Mouse (Mus musculus) limb, embryonic 14.5 days (tissue): ENCODE results near the gene Fam20a. TPM values are rescaled to one million over a fixed set of nuclear protein-coding genes. Genes with fewer than 3 reads are reported as not detected.

Source experiments
- ATAC-seq: fragments of 200-750 bp; cut with Nextera tagmentation; 2 replicates; pipeline ENCODE4 v1.8.0; 2017; ENCODE audit warnings: low read depth, moderate number of reproducible peaks, moderate TSS enrichment; ENCODE audit not compliant: low FRiP score
- DNase-seq: peaks from one replicate; pipeline ENCODE4 v3.0.0-alpha.2; 2015; ENCODE audit warnings: low spot score
- H3K27ac ChIP-seq: fragments of 300-500 bp; sonication (generic); replicated peaks from 2 replicates; pipeline ENCODE4 v1.5.1; 2014; ENCODE audit warnings: low read depth, mild to moderate bottlenecking, low read length, moderate library complexity, mixed read lengths
- H3K27me3 ChIP-seq: fragments of 300-500 bp; sonication (generic); 2 replicates; pipeline ENCODE4 v1.6.1; 2014; ENCODE audit warnings: low read length, mixed read lengths; ENCODE audit not compliant: control insufficient read depth, insufficient read depth
- H3K36me3 ChIP-seq: fragments of 300-500 bp; sonication (generic); 2 replicates; pipeline ENCODE4 v1.6.1; 2014; ENCODE audit warnings: mild to moderate bottlenecking, low read length, moderate library complexity, mixed read lengths; ENCODE audit not compliant: control insufficient read depth, insufficient read depth
- H3K4me1 ChIP-seq: fragments of 300-500 bp; sonication (generic); 2 replicates; pipeline ENCODE4 v1.6.1; 2014; ENCODE audit warnings: antibody characterized with exemption, low read length, mixed read lengths; ENCODE audit not compliant: control insufficient read depth, insufficient read depth
- H3K4me2 ChIP-seq: fragments of 300-500 bp; sonication (generic); replicated peaks from 2 replicates; pipeline ENCODE4 v1.6.1; 2014; ENCODE audit warnings: low read depth, mild to moderate bottlenecking, low read length, moderate library complexity; ENCODE audit not compliant: severe bottlenecking
- H3K4me3 ChIP-seq: fragments of 300-500 bp; sonication (generic); replicated peaks from 2 replicates; pipeline ENCODE4 v1.5.1; 2014; ENCODE audit warnings: low read length
- H3K9ac ChIP-seq: fragments of 300-500 bp; sonication (generic); 2 replicates; pipeline ENCODE4 v1.6.1; 2014; ENCODE audit warnings: mild to moderate bottlenecking, low read depth, low read length, moderate library complexity; ENCODE audit not compliant: severe bottlenecking
- H3K9me3 ChIP-seq: fragments of 300-500 bp; sonication (generic); 2 replicates; pipeline ENCODE4 v1.6.1; 2016; ENCODE audit warnings: low read length; ENCODE audit not compliant: control insufficient read depth
- POLR2A ChIP-seq: fragments of 200-500 bp; IDR thresholded peaks from 2 replicates; pipeline ENCODE4 v1.8.0; 2012; ENCODE audit warnings: inconsistent platforms, mild to moderate bottlenecking, moderate library complexity, borderline replicate concordance; ENCODE audit not compliant: insufficient read depth, insufficient read length; ENCODE audit errors: extremely low read depth
- WGBS: fragments of 180-500 bp; shearing (Covaris S2); extraction: QIAGEN DNeasy Blood & Tissue Kit; methylation state at CpG from one replicate; pipeline ENCODE4 v1.1.7; 2014; 5-methylcytosine and 5-hydroxymethylcytosine counted together
- polyA plus RNA-seq, 2 experiments: library from polyadenylated mRNA; depleted of rRNA in 1 of 2; stranded (reverse) in 1 of 2; unstranded in 1 of 2; fragments of >200 nt; fragmentation: Nextera tagmentation in 1 of 2; extraction: Ambion mirVana in 1 of 2; gene quantifications; 2 replicates each; pipeline versions ENCODE4 v1.2.1 to v1.2.3; 2012 to 2014

Gene Fam20a
- polyA plus RNA-seq, 2 experiments = 6.9 to 9.4 TPM

GRCm38 (mm10) chr11:109628099-109628498 lies 94.0 kb downstream of the Fam20a start:
- Histone ChIP-seq H3K9me3 (no peaks in the 10 kb centered on the region), H3K27me3 (no peaks in the 10 kb centered on the region), H3K4me3 (no peak overlapping the region), H3K9ac (no peak overlapping the region), H3K36me3 (no peaks in the 10 kb centered on the region), H3K4me2 (no peak overlapping the region), H3K27ac (no peak overlapping the region), H3K4me1 (0 out of 2 replicates have a peak, but pooled peaks cover 2% of the 10 kb centered on the region)
- ATAC-seq (no peak), DNase-seq (no peak)
- 94% methylated on average over 3 of the region's 3 CpGs for WGBS
- TF ChIP-seq POLR2A = no peak

GRCm38 (mm10) chr11:109627648-109628047 lies 94.4 kb downstream of the Fam20a start:
- no peak for DNase-seq
- no peaks in the 10 kb centered on the region for H3K9me3 ChIP-seq
- H3K27me3 ChIP-seq = no peaks in the 10 kb centered on the region
- no peak overlapping the region for H3K4me3 ChIP-seq
- H3K9ac ChIP-seq = no peak overlapping the region
- ATAC-seq = no peak
- H3K27ac ChIP-seq = no peak overlapping the region
- no peak for TF ChIP-seq POLR2A
- H3K4me1 ChIP-seq = peaks cover 5% of the 10 kb centered on the region; the same call in 1 of the 2 replicates
- 91% methylated on average over 4 of the region's 4 CpGs for WGBS
- H3K36me3 ChIP-seq = no peaks in the 10 kb centered on the region
- no peak overlapping the region for H3K4me2 ChIP-seq

GRCm38 (mm10) chr11:109623238-109623637 lies 98.8 kb downstream of the Fam20a start:
- Histone ChIP-seq H3K4me2 (no peak overlapping the region), H3K27me3 (no peaks in the 10 kb centered on the region), H3K9me3 (no peaks in the 10 kb centered on the region), H3K4me3 (no peak overlapping the region), H3K27ac (no peak overlapping the region), H3K9ac (no peak overlapping the region), H3K4me1 (peaks cover 10% of the 10 kb centered on the region; the same call in 1 of the 2 replicates), H3K36me3 (no peaks in the 10 kb centered on the region)
- DNase-seq (no peak), ATAC-seq (no peak)
- WGBS = 81% methylated on average over 7 of the region's 7 CpGs
- no peak for TF ChIP-seq POLR2A

GRCm38 (mm10) chr11:109622518-109623037 lies 99.5 kb downstream of the Fam20a start:
- Histone ChIP-seq H3K4me2 (peak overlapping the region; percentile 38), H3K27me3 (no peaks in the 10 kb centered on the region), H3K36me3 (no peaks in the 10 kb centered on the region), H3K27ac (no peak overlapping the region), H3K9me3 (no peaks in the 10 kb centered on the region), H3K4me3 (0 out of 2 replicates have a peak overlapping the region, but pooled peaks have one; percentile 5), H3K9ac (0 out of 2 replicates have a peak overlapping the region, but pooled peaks have one; percentile 28), H3K4me1 (peaks cover 10% of the 10 kb centered on the region; the same call in 1 of the 2 replicates)
- peak; percentile 51; the same call in 1 of the 2 replicates for ATAC-seq
- WGBS = 10% methylated on average over 15 of the region's 15 CpGs
- no peak for TF ChIP-seq POLR2A
- no peak for DNase-seq

- DNase-seq = peak; percentile 82
- no peaks in the 10 kb centered on the region for H3K36me3 ChIP-seq
- 16% methylated on average over 2 of the region's 2 CpGs for WGBS
Observed at GRCm38 (mm10) chr11:109621183-109621582, 100.9 kb downstream of the Fam20a start.

More at GRCm38 (mm10) chr11:109621183-109621582, 100.9 kb downstream of the Fam20a start:
- H3K27ac ChIP-seq = no peak overlapping the region
- no peak overlapping the region for H3K4me2 ChIP-seq
- no peak overlapping the region for H3K4me3 ChIP-seq
- TF ChIP-seq POLR2A = no peak
- H3K9me3 ChIP-seq = no peaks in the 10 kb centered on the region
- no peaks in the 10 kb centered on the region for H3K27me3 ChIP-seq
- ATAC-seq = no peak
- no peak overlapping the region for H3K9ac ChIP-seq
- H3K4me1 ChIP-seq = peaks cover 10% of the 10 kb centered on the region; the same call in 1 of the 2 replicates
